Mouse (Mus musculus) bone marrow macrophage, adult 2 months (primary cell): ENCODE results near the gene Klhdc8b. TPM values are rescaled to one million over a fixed set of nuclear protein-coding genes. Genes with fewer than 3 reads are reported as not detected.

Experiments used
- H3K27ac ChIP-seq: 2 replicates; pipeline ENCODE4 v1.5.1; 2012; ENCODE audit warnings: low read depth, low read length; ENCODE audit not compliant: insufficient read depth
- H3K4me1 ChIP-seq: 2 replicates; pipeline ENCODE4 v1.6.1; 2012; ENCODE audit warnings: low read length; ENCODE audit not compliant: control insufficient read depth, insufficient read depth
- H3K4me3 ChIP-seq: 2 replicates; pipeline ENCODE4 v1.5.1; 2012; ENCODE audit warnings: mild to moderate bottlenecking, low read length, moderate library complexity; ENCODE audit not compliant: insufficient read depth
- CTCF ChIP-seq: IDR thresholded peaks from 2 replicates; pipeline ENCODE4 v1.5.1; 2012; ENCODE audit warnings: low read depth, mild to moderate bottlenecking, low read length, moderate library complexity
- POLR2A ChIP-seq: IDR thresholded peaks from 2 replicates; pipeline ENCODE4 v1.6.1; 2012; ENCODE audit warnings: mild to moderate bottlenecking, low read depth, low read length, borderline replicate concordance
- polyA plus RNA-seq: library from polyadenylated mRNA; stranded (reverse); fragments of >200 nt; gene quantifications from 2 replicates; pipeline ENCODE4 v1.2.4, GENCODE M21; 2012; ENCODE audit not compliant: missing spikeins, insufficient read depth, insufficient read length

Gene Klhdc8b
- polyA plus RNA-seq, 1 experiment = 3.6 TPM

- TF ChIP-seq POLR2A = no peak
- TF ChIP-seq CTCF = no peak
- H3K4me3 ChIP-seq = no peak overlapping the region
- H3K27ac ChIP-seq = no peak overlapping the region
- peaks cover 21% of the 10 kb centered on the region for H3K4me1 ChIP-seq
These were observed 811 bp upstream of the Klhdc8b start for GRCm38 (mm10) chr9:108462192-108462591.

DNA sequence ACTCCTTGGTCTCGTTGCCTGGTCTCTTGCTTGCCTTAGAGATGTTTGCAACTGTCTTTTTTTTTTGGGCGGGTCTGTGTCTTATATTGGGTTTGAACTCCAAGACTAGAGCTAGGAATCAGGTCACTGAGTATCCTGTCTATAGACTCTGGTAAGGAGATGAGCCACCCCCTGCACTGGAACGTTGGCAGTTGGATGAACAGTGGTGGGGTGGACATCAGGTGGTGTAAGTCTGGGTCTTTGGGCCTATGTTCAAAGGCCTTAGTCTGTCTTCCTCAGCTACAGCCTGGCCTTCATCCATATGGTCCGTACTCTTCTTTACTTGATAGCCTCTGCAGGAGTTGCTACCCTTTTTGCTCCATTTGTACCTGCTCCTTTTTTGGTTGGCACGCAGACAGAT is 294 bp upstream of the Klhdc8b start:
- no peak for TF ChIP-seq CTCF
- no peak for TF ChIP-seq POLR2A
- peaks cover 21% of the 10 kb centered on the region for H3K4me1 ChIP-seq
- H3K4me3 ChIP-seq = peak overlapping the region; percentile 73
- H3K27ac ChIP-seq = no peak overlapping the region

DNA sequence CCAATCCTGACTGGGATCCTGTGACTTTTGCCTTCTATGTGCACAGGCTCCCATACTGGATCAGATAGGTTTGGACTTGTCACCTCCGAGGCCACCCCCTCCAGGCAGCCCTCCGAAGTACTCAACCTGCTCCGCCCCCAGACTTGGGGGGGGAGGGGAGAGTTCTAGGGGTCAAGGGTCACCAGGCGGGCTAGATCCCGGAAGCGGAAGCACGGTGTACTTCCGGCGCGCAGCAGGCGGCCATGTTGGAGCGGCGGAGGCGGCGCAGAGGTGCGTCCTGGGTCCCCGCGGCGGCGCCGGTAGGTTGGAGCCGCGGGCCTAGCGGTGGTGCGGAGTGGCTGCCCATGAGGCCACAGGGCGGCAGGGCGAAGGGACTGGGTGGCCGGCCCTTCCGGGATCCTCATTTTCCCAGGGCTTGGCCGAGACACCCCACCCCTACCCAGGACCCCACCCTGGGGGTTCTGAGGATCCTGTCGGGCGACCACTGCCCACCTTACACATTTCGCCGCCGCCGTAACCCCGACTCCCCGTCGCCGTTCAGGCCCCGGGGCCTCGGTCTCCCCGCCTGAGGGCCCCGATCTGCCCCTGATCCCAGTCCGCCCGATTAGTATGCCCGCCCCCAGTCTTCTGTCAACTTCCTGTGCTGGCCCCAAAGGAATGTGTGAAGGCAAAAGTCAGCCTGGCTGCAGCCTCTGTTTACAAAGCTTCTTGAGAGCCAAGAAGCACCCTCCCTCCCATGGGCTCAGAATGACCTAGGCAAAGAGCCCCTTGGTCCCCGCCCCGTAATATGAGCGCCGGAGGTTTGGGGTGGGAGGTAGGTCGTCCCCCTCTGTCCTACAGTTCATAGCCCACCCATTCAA is 832 bp downstream of the Klhdc8b start, which contains the start of gene Ccdc71:
TSS of gene Ccdc71 (plus strand) at position 209 of the 860 bp plus-strand sequence.
- TF ChIP-seq POLR2A = no peak
- TF ChIP-seq CTCF = no peak
- H3K4me1 ChIP-seq = peaks cover 21% of the 10 kb centered on the region
- peak within 1 kb of the TSS; percentile 73 for H3K4me3 ChIP-seq
- peak within 1 kb of the TSS; percentile 49 for H3K27ac ChIP-seq

DNA sequence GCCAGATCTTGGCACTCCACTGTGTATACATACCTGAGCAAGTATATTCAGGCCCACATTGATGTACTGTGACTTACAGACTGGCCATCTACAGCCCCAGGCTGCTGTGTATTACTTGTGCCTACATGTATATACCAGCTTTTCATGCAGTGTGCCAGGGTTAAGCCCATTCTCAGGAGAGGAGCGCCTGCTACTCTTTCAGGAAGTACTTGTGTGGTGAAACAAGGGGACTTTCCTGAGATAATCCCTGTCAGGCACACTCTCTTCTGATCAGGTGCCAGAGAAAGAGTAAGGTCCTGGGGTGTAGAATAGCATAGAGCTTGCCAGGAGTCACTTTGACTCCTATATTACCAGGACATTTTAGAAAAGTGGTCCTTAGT is 1.5 kb downstream of the Klhdc8b start:
- H3K4me3 ChIP-seq = peak overlapping the region; percentile 73; the same call in 1 of the 2 replicates
- peak overlapping the region; percentile 45 for H3K27ac ChIP-seq
- no peak for TF ChIP-seq CTCF
- no peak for TF ChIP-seq POLR2A
- peaks cover 21% of the 10 kb centered on the region for H3K4me1 ChIP-seq

- H3K4me3 ChIP-seq = no peak overlapping the region
- H3K27ac ChIP-seq = no peak overlapping the region
- peaks cover 21% of the 10 kb centered on the region for H3K4me1 ChIP-seq
- TF ChIP-seq CTCF (no peak), POLR2A (no peak)
These were observed 4.4 kb downstream of the Klhdc8b start for GRCm38 (mm10) chr9:108456953-108457352.

- TF ChIP-seq POLR2A (no peak), CTCF (no peak)
- no peak overlapping the region for H3K27ac ChIP-seq
- no peak overlapping the region for H3K4me3 ChIP-seq
- H3K4me1 ChIP-seq = peaks cover 12% of the 10 kb centered on the region
These were observed 5.4 kb downstream of the Klhdc8b start for GRCm38 (mm10) chr9:108455747-108456571.

- Histone ChIP-seq H3K27ac (no peak overlapping the region), H3K4me3 (no peak overlapping the region), H3K4me1 (peaks cover 8% of the 10 kb centered on the region)
- TF ChIP-seq CTCF (no peak), POLR2A (no peak)
These were observed 7.0 kb downstream of the Klhdc8b start for GRCm38 (mm10) chr9:108454429-108454828.

GRCm38 (mm10) chr9:108453458-108453857 is 7.9 kb downstream of the Klhdc8b start:
- Histone ChIP-seq H3K4me1 (peaks cover 6% of the 10 kb centered on the region; the same call in 1 of the 2 replicates), H3K4me3 (no peak overlapping the region), H3K27ac (no peak overlapping the region)
- TF ChIP-seq POLR2A (no peak), CTCF (no peak)

DNA sequence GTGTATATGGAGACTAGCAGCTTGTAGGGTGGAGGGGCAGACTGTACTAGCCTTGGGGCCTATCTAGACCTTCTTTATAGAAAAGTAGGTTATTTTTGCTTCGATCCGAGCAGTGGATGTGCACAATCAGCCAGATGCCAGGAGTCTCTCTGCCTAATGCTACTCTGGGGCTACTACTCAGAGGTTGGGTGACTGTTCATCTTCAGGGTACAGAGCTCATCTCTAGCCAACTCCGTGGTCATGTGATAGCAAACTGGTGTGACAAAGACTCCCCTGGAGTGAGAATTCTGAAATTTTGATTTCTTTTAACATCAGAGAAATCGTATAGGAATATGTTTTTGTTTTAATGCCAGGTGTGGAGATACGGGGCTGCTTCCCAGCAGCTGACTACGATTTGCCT is 8.5 kb downstream of the Klhdc8b start:
- H3K27ac ChIP-seq = no peak overlapping the region
- H3K4me1 ChIP-seq = peaks cover 6% of the 10 kb centered on the region; the same call in 1 of the 2 replicates
- no peak overlapping the region for H3K4me3 ChIP-seq
- no peak for TF ChIP-seq POLR2A
- TF ChIP-seq CTCF = no peak

- peaks cover 6% of the 10 kb centered on the region; the same call in 1 of the 2 replicates for H3K4me1 ChIP-seq
- H3K27ac ChIP-seq = no peak overlapping the region
- TF ChIP-seq POLR2A (no peak), CTCF (peak; percentile 87)
- peak overlapping the region; percentile 57 for H3K4me3 ChIP-seq
These were observed 9.0 kb downstream of the Klhdc8b start for GRCm38 (mm10) chr9:108452291-108452906.
